27 mouse cellular contexts compared by ENCODE assay signal in genomic region chr4:89112782-89113181, GRCm38 (mm10). TPM values are rescaled to one million over a fixed set of nuclear protein-coding genes. Genes with fewer than 3 reads are reported as not detected.
A peak's percentile ranks its signal among the peaks of the same experiment; 100 is the strongest.
DNase-seq lines count a peak whose midpoint lies in the region; ATAC-seq lines count a peak whose summit lies in the region.
"Had no signal": no experiment of that assay in that cellular context is flagged by ENCODE, and none has a peak within 500 bp of the region (broad histone marks: within the 10 kb centered on the region; RNA-seq: fewer than 3 reads in every experiment).

No protein-coding gene starts in this region.

- DNase-seq in adrenal gland, postnatal 36 days: peak; percentile 4 to 16
- DNase-seq in adrenal gland, adult 8-10 months: no peak
- peak; percentile 16 for DNase-seq in heart, adult 11 months
- no peak for DNase-seq in heart, postnatal 36 days
- peak; percentile 12 for DNase-seq in brain, adult 2 months (ENCODE audit: low read depth, low spot score)
- DNase-seq in B cell, adult 2 months: no peak
- DNase-seq: cerebellum, adult 18-20 months; forebrain, postnatal 0 days; gastrocnemius, postnatal 36 days; heart, postnatal 4 days; layer of hippocampus, adult 9-11 months; lung, postnatal 36 days; right cerebral cortex, adult 18-20 months; right cerebral cortex, postnatal 4 days; thymus, adult 18-20 months; thymus, postnatal 36 days had no signal

- peak; percentile 63 for ATAC-seq in megakaryocyte progenitor cell, adult 5-6 weeks (replicated peaks; ENCODE audit: poor library complexity)
- no peak for ATAC-seq in forebrain, embryonic 15.5 days (replicated peaks)
- ATAC-seq: forebrain, postnatal 0 days; hindbrain, embryonic 16.5 days; intestine, embryonic 16.5 days had no signal

- H3K9ac ChIP-seq in forebrain, embryonic 15.5 days (replicated peaks): no peak overlapping the region
- H3K9ac ChIP-seq: embryonic facial prominence, embryonic 13.5 days; forebrain, postnatal 0 days; heart, embryonic 15.5 days; liver, embryonic 15.5 days; lung, embryonic 15.5 days; neural tube, embryonic 15.5 days had no signal

- no peaks in the 10 kb centered on the region for H3K36me3 ChIP-seq in forebrain, embryonic 15.5 days
- H3K36me3 ChIP-seq: embryonic facial prominence, embryonic 13.5 days; heart, embryonic 15.5 days; liver, embryonic 15.5 days; lung, embryonic 15.5 days; midbrain, embryonic 10.5 days; neural tube, embryonic 15.5 days had no signal

- H3K4me3 ChIP-seq in forebrain, embryonic 15.5 days: no peak overlapping the region
- H3K4me3 ChIP-seq: embryonic facial prominence, embryonic 13.5 days; heart, embryonic 15.5 days; left cerebral cortex, adult 2 months; liver, embryonic 15.5 days; lung, embryonic 15.5 days; midbrain, embryonic 10.5 days; neural tube, embryonic 15.5 days had no signal

- no peaks in the 10 kb centered on the region for H3K27me3 ChIP-seq in forebrain, embryonic 15.5 days
- H3K27me3 ChIP-seq: embryonic facial prominence, embryonic 13.5 days; heart, embryonic 15.5 days; liver, embryonic 15.5 days; lung, embryonic 15.5 days; neural tube, embryonic 15.5 days had no signal

- no peaks in the 10 kb centered on the region for H3K9me3 ChIP-seq in forebrain, embryonic 15.5 days
- H3K9me3 ChIP-seq: embryonic facial prominence, embryonic 13.5 days; heart, embryonic 15.5 days; liver, embryonic 15.5 days; lung, embryonic 15.5 days; midbrain, embryonic 10.5 days; neural tube, embryonic 15.5 days had no signal

- no peak overlapping the region for H3K27ac ChIP-seq in forebrain, embryonic 15.5 days (replicated peaks)
- H3K27ac ChIP-seq: embryonic facial prominence, embryonic 13.5 days; heart, embryonic 15.5 days; left cerebral cortex, adult 2 months; liver, embryonic 15.5 days; lung, embryonic 15.5 days; midbrain, embryonic 10.5 days; neural tube, embryonic 15.5 days had no signal

- H3K4me1 ChIP-seq in forebrain, embryonic 15.5 days: no peaks in the 10 kb centered on the region
- H3K4me1 ChIP-seq: embryonic facial prominence, embryonic 13.5 days; heart, embryonic 15.5 days; lung, embryonic 15.5 days; midbrain, embryonic 10.5 days; neural tube, embryonic 15.5 days had no signal

- no peak overlapping the region for H3K4me2 ChIP-seq in forebrain, embryonic 15.5 days (replicated peaks)
- H3K4me2 ChIP-seq: embryonic facial prominence, embryonic 13.5 days; heart, embryonic 15.5 days; liver, embryonic 15.5 days; lung, embryonic 15.5 days; neural tube, embryonic 15.5 days had no signal

- WGBS in forebrain, embryonic 15.5 days: 42% methylated on average over 4 of the region's 4 CpGs

- intact Hi-C loops in heart, postnatal 36 days (cut with DNase I): no loop called here

RNA-seq across cellular contexts. Expression of gene Mtap, which starts 24.1 kb away (rescaled TPM):
- total RNA-seq in adrenal gland, postnatal 36 days (2021): 10 to 100 TPM; 34.4 to 46.9 TPM
- total RNA-seq in adrenal gland, adult 8-10 months (2022): 10 to 100 TPM; 33.3 to 51.7 (median 42.4) TPM
- total RNA-seq in heart, postnatal 36 days (2021): 10 to 100 TPM; 20.5 to 21.0 TPM
- total RNA-seq in megakaryocyte progenitor cell, adult 5-6 weeks (2015): 41.1 and 44.2 TPM in 2 replicates
- 34.5 and 37.0 TPM in 2 replicates for total RNA-seq in megakaryocyte progenitor cell, adult 5-6 weeks (2017)
- 27.8 and 29.3 TPM in 2 replicates for polyA plus RNA-seq in forebrain, embryonic 15.5 days (2015; fragmentation: Nextera tagmentation; extraction: Ambion mirVana)

Comparison
In these comparisons a context has a peak if more than half of its experiments do, and no peak if none do; other contexts are left out.
1. DNase-seq: peak in adrenal gland, postnatal 36 days (2 of 2), heart, adult 11 months (single experiment) and brain, adult 2 months (single experiment); none in adrenal gland, adult 8-10 months (single experiment), heart, postnatal 36 days (0 of 2) and B cell, adult 2 months (0 of 2).